Mouse (Mus musculus): Measurements from ENCODE around the gene Mras.

The Mras gene

GRCm38 (mm10) chr9:99357921-99358692 is 79.1 kb downstream of the Mras start, which contains the start of gene Esyt3:
Gene Esyt3, minus strand, starts transcription at chr9:99358557.
- peak in 1 of 2 experiments; percentile 21 for DNase-seq (ENCODE audit: low spot score in 2 of 2)

- no peak for DNase-seq (ENCODE audit: low spot score in 2 of 2)
Measured at GRCm38 (mm10) chr9:99357561-99357920, 79.6 kb downstream of the Mras start.

DNA sequence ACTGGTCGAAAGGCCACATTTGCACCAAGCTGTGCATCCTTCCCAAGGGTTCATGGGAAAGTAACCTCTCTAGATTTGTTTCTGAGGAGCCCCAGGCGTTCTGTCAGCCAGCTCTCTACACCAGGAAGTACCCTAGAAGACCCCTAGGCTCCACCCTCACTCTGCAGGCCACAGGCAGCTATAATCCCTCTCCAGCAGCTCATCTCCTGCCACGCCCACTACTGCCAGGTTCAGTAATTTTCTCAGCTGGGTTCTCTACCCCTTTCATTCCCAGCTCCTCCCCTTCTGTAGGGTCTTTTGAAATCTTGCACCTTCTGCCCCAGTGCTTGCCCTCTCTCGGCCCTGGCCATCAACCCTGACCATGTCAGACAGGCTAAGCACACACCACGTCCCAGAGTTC is 81.2 kb downstream of the Mras start:
- no peak for DNase-seq (ENCODE audit: low spot score in 2 of 2)

GRCm38 (mm10) chr9:99354796-99355195 is 82.4 kb downstream of the Mras start:
- DNase-seq (ENCODE audit: low spot score in 2 of 2) = no peak

DNA sequence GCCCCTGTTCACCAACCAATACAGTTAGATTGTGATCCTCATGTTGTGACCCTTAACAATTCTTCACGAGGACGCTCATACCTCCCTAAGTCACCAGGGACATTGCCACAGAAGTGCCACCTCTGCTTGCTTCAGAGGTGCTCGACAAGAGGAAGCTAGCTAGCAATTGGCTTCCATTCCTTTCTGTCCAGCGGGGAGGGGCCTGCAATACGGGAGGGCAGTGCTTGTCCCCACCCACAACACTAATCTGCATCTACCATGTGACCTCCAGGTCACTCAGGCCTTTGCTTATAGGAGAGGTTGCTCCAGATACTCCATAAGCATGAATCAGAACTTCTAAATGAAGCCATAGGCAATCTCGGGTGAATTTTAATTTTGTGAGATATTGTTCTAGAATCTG is 83.8 kb downstream of the Mras start:
- DNase-seq (ENCODE audit: low spot score in 2 of 2) = no peak

DNA sequence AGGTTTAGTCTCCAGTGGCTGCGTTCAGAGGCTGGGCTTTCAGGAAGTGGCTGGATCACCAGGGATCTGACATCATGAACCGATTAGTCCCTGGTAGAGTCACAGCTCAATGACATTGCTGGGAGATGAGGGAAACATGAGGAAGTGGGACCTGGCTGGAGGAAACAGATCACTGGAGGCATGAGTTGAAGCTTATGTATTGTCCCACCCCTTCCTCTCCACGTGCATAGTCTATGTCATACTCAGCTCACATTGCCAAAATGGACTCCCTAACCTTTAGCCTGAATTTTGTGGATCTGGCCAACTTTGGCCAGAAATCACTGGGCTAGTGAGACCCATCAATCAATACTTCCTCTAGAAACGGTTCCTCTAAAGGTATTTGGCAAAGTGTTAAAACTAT is 84.2 kb downstream of the Mras start:
- no peak for DNase-seq (ENCODE audit: low spot score in 2 of 2)

GRCm38 (mm10) chr9:99345351-99345792 is 91.8 kb downstream of the Mras start:
- peak; percentile 51 to 60 for DNase-seq (ENCODE audit: low spot score in 2 of 2)

DNA sequence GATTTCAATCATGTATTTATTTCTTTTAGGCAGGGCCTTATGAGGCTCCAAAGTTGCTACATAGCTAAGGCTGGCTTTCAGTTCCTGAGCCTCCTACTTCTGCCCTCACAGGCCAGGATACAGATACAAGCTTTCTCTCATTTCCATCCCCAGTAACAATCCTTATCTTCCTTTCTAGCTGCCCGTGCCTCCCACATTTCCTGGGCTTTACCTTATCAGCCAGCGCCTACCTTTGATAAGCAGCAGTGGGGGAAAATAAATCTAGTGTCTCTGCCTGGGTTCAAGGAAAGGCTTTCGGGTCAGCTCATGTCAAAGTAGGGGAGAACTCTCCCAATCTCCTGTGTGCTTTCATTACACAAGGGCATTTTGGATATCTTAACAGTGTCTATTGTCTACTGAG is 95.6 kb downstream of the Mras start:
- no peak for DNase-seq (ENCODE audit: low spot score in 2 of 2)

GRCm38 (mm10) chr9:99340126-99340525 is 97.1 kb downstream of the Mras start:
- DNase-seq (ENCODE audit: low spot score in 2 of 2) = no peak

- no peak for DNase-seq (ENCODE audit: low spot score in 2 of 2)
Measured at GRCm38 (mm10) chr9:99339182-99339581, 98.0 kb downstream of the Mras start.

DNA sequence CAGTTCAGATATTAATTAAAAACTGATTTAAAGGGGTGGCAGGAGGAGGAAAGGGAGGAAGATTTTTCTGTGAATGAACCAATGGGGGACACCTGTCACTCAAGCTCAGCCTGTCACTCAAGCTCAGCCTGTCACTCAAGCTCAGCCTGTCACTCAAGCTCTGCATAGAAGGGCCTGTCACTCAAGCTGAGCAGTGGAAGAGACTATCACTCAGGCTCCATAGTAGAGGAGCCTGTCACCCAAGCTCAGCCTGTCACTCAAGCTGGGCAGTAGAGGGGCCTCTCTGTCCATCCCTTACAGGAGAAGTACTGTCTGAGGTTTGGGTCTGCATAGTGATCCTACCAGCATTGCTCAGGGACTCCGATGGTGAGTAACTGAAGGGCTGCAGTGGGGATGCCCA is 98.9 kb downstream of the Mras start:
- DNase-seq (ENCODE audit: low spot score in 2 of 2) = no peak

- DNase-seq (ENCODE audit: low spot score in 2 of 2) = no peak
Measured at GRCm38 (mm10) chr9:99336538-99336937, 100.6 kb downstream of the Mras start.
